Mouse (Mus musculus): ENCODE results near the gene Myl6. TPM values are rescaled to one million over a fixed set of nuclear protein-coding genes. Genes with fewer than 3 reads are reported as not detected.

Myl6 gene
- total RNA-seq (2014; rRNA removed; ENCODE audit: low replicate concordance) (606 and 830 TPM in 2 replicates), polyA plus RNA-seq (2015; fragmentation: Nextera tagmentation; extraction: Ambion mirVana) (791 and 823 TPM in 2 replicates)

- Histone ChIP-seq H3K27ac (ENCODE audit: low read depth) (peak within 1 kb of the TSS; percentile 95), H3K9me3 (replicated peaks; ENCODE audit: control insufficient read depth, low read length) (no peaks in the 10 kb centered on the region), H3K4me1 (ENCODE audit: control insufficient read depth, insufficient read depth) (peaks cover 42% of the 10 kb centered on the region), H3K4me3 (ENCODE audit: low read depth, low read length) (peak within 1 kb of the TSS; percentile 79), H3K27me3 (ENCODE audit: control insufficient read depth, insufficient read depth, low read length) (no peaks in the 10 kb centered on the region), H3K9ac (replicated peaks; ENCODE audit: low read depth, low read length) (peak within 1 kb of the TSS; percentile 83), H3K36me3 (replicated peaks; ENCODE audit: control insufficient read depth, insufficient read depth, low read length) (peaks cover 30% of the 10 kb centered on the region), H3K4me2 (ENCODE audit: low read depth, low read length) (peak within 1 kb of the TSS; percentile 82)
- ATAC-seq (ENCODE audit: insufficient read depth, low read depth) (peak; percentile 86), DNase-seq (ENCODE audit: low spot score) (peak; percentile 96)
- WGBS: under 1% methylated on average over 43 of the region's 45 CpGs
- TF ChIP-seq EP300 (IDR thresholded peaks at IDR 0.05; ENCODE audit: low read depth) (peak; percentile 90), CTCF (IDR thresholded peaks at IDR 0.05; ENCODE audit: low read depth) (peak; percentile 70)
Measured at GRCm38 (mm10) chr10:128493695-128494666, at the start of gene Myl6. TSS of gene Myl6 (minus strand) at chr10:128494145.

- peaks cover 5% of the 10 kb centered on the region; the same call in 1 of the 2 replicates for H3K4me1 ChIP-seq (ENCODE audit: control insufficient read depth, insufficient read depth)
- H3K27me3 ChIP-seq (ENCODE audit: control insufficient read depth, insufficient read depth, low read length): no peaks in the 10 kb centered on the region
- peaks cover 38% of the 10 kb centered on the region for H3K36me3 ChIP-seq (replicated peaks; ENCODE audit: control insufficient read depth, insufficient read depth, low read length)
- DNase-seq (ENCODE audit: low spot score) (no peak), ATAC-seq (ENCODE audit: insufficient read depth, low read depth) (no peak)
- H3K4me3 ChIP-seq (ENCODE audit: low read depth, low read length): no peak overlapping the region
- no peak overlapping the region for H3K4me2 ChIP-seq (ENCODE audit: low read depth, low read length)
- no peak overlapping the region for H3K9ac ChIP-seq (replicated peaks; ENCODE audit: low read depth, low read length)
- no peaks in the 10 kb centered on the region for H3K9me3 ChIP-seq (replicated peaks; ENCODE audit: control insufficient read depth, low read length)
- no peak overlapping the region for H3K27ac ChIP-seq (ENCODE audit: low read depth)
- TF ChIP-seq EP300 (IDR thresholded peaks at IDR 0.05; ENCODE audit: low read depth) (no peak), CTCF (IDR thresholded peaks at IDR 0.05; ENCODE audit: low read depth) (no peak)
- WGBS: 60% methylated on average over 2 of the region's 2 CpGs
Measured at GRCm38 (mm10) chr10:128543100-128543499, 49.2 kb upstream of the Myl6 start.

GRCm38 (mm10) chr10:128538340-128538870 lies 44.5 kb upstream of the Myl6 start:
- no peak for TF ChIP-seq EP300 (IDR thresholded peaks at IDR 0.05; ENCODE audit: low read depth)
- TF ChIP-seq CTCF (IDR thresholded peaks at IDR 0.05; ENCODE audit: low read depth): no peak
- Histone ChIP-seq H3K9me3 (replicated peaks; ENCODE audit: control insufficient read depth, low read length) (no peaks in the 10 kb centered on the region), H3K4me3 (ENCODE audit: low read depth, low read length) (no peak overlapping the region), H3K27ac (ENCODE audit: low read depth) (no peak overlapping the region), H3K9ac (replicated peaks; ENCODE audit: low read depth, low read length) (no peak overlapping the region), H3K4me1 (ENCODE audit: control insufficient read depth, insufficient read depth) (no peaks in the 10 kb centered on the region; the same call in 1 of the 2 replicates), H3K36me3 (replicated peaks; ENCODE audit: control insufficient read depth, insufficient read depth, low read length) (peaks cover 15% of the 10 kb centered on the region), H3K4me2 (ENCODE audit: low read depth, low read length) (no peak overlapping the region), H3K27me3 (ENCODE audit: control insufficient read depth, insufficient read depth, low read length) (no peaks in the 10 kb centered on the region)
- no peak for ATAC-seq (ENCODE audit: insufficient read depth, low read depth)
- 80% methylated on average over 1 of the region's 1 CpGs for WGBS
- DNase-seq (ENCODE audit: low spot score): no peak

GRCm38 (mm10) chr10:128536266-128536940 lies 42.5 kb upstream of the Myl6 start:
- peak; percentile 83 for DNase-seq (ENCODE audit: low spot score)
- H3K27me3 ChIP-seq (ENCODE audit: control insufficient read depth, insufficient read depth, low read length): no peaks in the 10 kb centered on the region
- ATAC-seq (ENCODE audit: insufficient read depth, low read depth): peak; percentile 94
- peak overlapping the region; percentile 11; the same call in 1 of the 2 replicates for H3K4me3 ChIP-seq (ENCODE audit: low read depth, low read length)
- no peak overlapping the region for H3K9ac ChIP-seq (replicated peaks; ENCODE audit: low read depth, low read length)
- H3K27ac ChIP-seq (ENCODE audit: low read depth): peak overlapping the region; percentile 28
- H3K4me1 ChIP-seq (ENCODE audit: control insufficient read depth, insufficient read depth): no peaks in the 10 kb centered on the region
- no peaks in the 10 kb centered on the region for H3K9me3 ChIP-seq (replicated peaks; ENCODE audit: control insufficient read depth, low read length)
- TF ChIP-seq CTCF (IDR thresholded peaks at IDR 0.05; ENCODE audit: low read depth): peak; percentile 95
- TF ChIP-seq EP300 (IDR thresholded peaks at IDR 0.05; ENCODE audit: low read depth): no peak
- H3K4me2 ChIP-seq (ENCODE audit: low read depth, low read length): peak overlapping the region; percentile 46
- H3K36me3 ChIP-seq (replicated peaks; ENCODE audit: control insufficient read depth, insufficient read depth, low read length): no peaks in the 10 kb centered on the region
- 13% methylated on average over 18 of the region's 18 CpGs for WGBS

- peak overlapping the region; percentile 46 for H3K4me2 ChIP-seq (ENCODE audit: low read depth, low read length)
- 76% methylated on average over 4 of the region's 4 CpGs for WGBS
- DNase-seq (ENCODE audit: low spot score) (no peak), ATAC-seq (ENCODE audit: insufficient read depth, low read depth) (no peak)
- H3K4me1 ChIP-seq (ENCODE audit: control insufficient read depth, insufficient read depth): no peaks in the 10 kb centered on the region
- H3K4me3 ChIP-seq (ENCODE audit: low read depth, low read length): no peak overlapping the region
- no peaks in the 10 kb centered on the region for H3K36me3 ChIP-seq (replicated peaks; ENCODE audit: control insufficient read depth, insufficient read depth, low read length)
- no peak overlapping the region for H3K9ac ChIP-seq (replicated peaks; ENCODE audit: low read depth, low read length)
- no peak overlapping the region for H3K27ac ChIP-seq (ENCODE audit: low read depth)
- no peaks in the 10 kb centered on the region for H3K9me3 ChIP-seq (replicated peaks; ENCODE audit: control insufficient read depth, low read length)
- no peak for TF ChIP-seq EP300 (IDR thresholded peaks at IDR 0.05; ENCODE audit: low read depth)
- no peaks in the 10 kb centered on the region for H3K27me3 ChIP-seq (ENCODE audit: control insufficient read depth, insufficient read depth, low read length)
Measured at GRCm38 (mm10) chr10:128535624-128536265, 41.8 kb upstream of the Myl6 start.

Measured in heart, postnatal 0 days (tissue).